Mouse (Mus musculus) left cerebral cortex, postnatal 36 days (tissue): ENCODE measurements around the gene Fam117b. TPM values are rescaled to one million over a fixed set of nuclear protein-coding genes. Genes with fewer than 3 reads are reported as not detected.

Experiments
- DNase-seq, 2 experiments: peaks; one replicate each; pipeline ENCODE4 v3.0.0; 2021 to 2022; ENCODE audit warnings: low spot score in 2 of 2, mixed read lengths in 1 of 2
- intact Hi-C: fragments of 180-260 bp; cut with DNase I; formaldehyde crosslinking; loops from one replicate; pipeline ENCODE4 v1.15.1; 2025
- total RNA-seq, 2 experiments: library from RNA; stranded (reverse); gene quantifications; 2 replicates each; pipeline ENCODE4 v1.2.3; 2021

The Fam117b gene
- total RNA-seq, 2 experiments from 2014 or later: 53.4 to 53.5 TPM

- intact Hi-C loops: no loop called here
- DNase-seq: no peak
These were observed 34.7 kb downstream of the Fam117b start for GRCm38 (mm10) chr1:59947509-59947908.

- no peak for DNase-seq
- intact Hi-C loops: no loop called here
These were observed 44.4 kb downstream of the Fam117b start for GRCm38 (mm10) chr1:59957206-59957605.

GRCm38 (mm10) chr1:59959941-59960340 lies 47.1 kb downstream of the Fam117b start:
- DNase-seq: no peak
- intact Hi-C loops: no loop called here

- intact Hi-C loops: loop anchor here (5.0 kb wide), 2 partner anchors 49 to 84 kb away; no protein-coding TSS in a partner anchor
- DNase-seq: no peak
These were observed 53.5 kb downstream of the Fam117b start for GRCm38 (mm10) chr1:59966171-59966785.

GRCm38 (mm10) chr1:59967291-59967690 lies 54.5 kb downstream of the Fam117b start:
- intact Hi-C loops: loop anchor here (5.0 kb wide), 2 partner anchors 50 to 85 kb away; no protein-coding TSS in a partner anchor
- DNase-seq: no peak

GRCm38 (mm10) chr1:59986626-59987025 lies 73.8 kb downstream of the Fam117b start:
- intact Hi-C loops: no loop called here
- DNase-seq: no peak

- intact Hi-C loops: no loop called here
- DNase-seq: peak; percentile 44 to 61
These were observed 74.7 kb downstream of the Fam117b start for GRCm38 (mm10) chr1:59987399-59988040.

GRCm38 (mm10) chr1:59995646-59996045 lies 82.8 kb downstream of the Fam117b start:
- no peak for DNase-seq

GRCm38 (mm10) chr1:59997352-59997751 lies 84.5 kb downstream of the Fam117b start:
- intact Hi-C loops: no loop called here
- no peak for DNase-seq

More at GRCm38 (mm10) chr1:59995646-59996045, 82.8 kb downstream of the Fam117b start:
- intact Hi-C loops: no loop called here

- intact Hi-C loops: loop anchor here (2.0 kb wide), 1 partner anchor 116 kb away; no protein-coding TSS in a partner anchor
These were observed 87.5 kb downstream of the Fam117b start for GRCm38 (mm10) chr1:60000319-60000718.

GRCm38 (mm10) chr1:60007337-60007736 lies 94.5 kb downstream of the Fam117b start:
- DNase-seq: no peak
- intact Hi-C loops: no loop called here

More at GRCm38 (mm10) chr1:60000319-60000718, 87.5 kb downstream of the Fam117b start:
- DNase-seq: no peak

GRCm38 (mm10) chr1:60008743-60009142 lies 95.9 kb downstream of the Fam117b start:
- intact Hi-C loops: no loop called here
- DNase-seq: no peak

GRCm38 (mm10) chr1:60013779-60014178 lies 101.0 kb downstream of the Fam117b start:
- intact Hi-C loops: no loop called here
- no peak for DNase-seq

- intact Hi-C loops: no loop called here
These were observed 102.7 kb downstream of the Fam117b start for GRCm38 (mm10) chr1:60015511-60015910.

GRCm38 (mm10) chr1:60016136-60016611 lies 103.4 kb downstream of the Fam117b start:
- no peak for DNase-seq
- intact Hi-C loops: no loop called here

More at GRCm38 (mm10) chr1:60015511-60015910, 102.7 kb downstream of the Fam117b start:
- no peak for DNase-seq

GRCm38 (mm10) chr1:60017031-60017469 lies 104.2 kb downstream of the Fam117b start:
- intact Hi-C loops: no loop called here

More at GRCm38 (mm10) chr1:60017031-60017469, 104.2 kb downstream of the Fam117b start:
- no peak for DNase-seq

Other genes with a start within 250 kb of the Fam117b start
- gene Sumo1, start 242.2 kb upstream of the Fam117b start, total RNA-seq: 100 to 1,000 TPM; 121 to 123 TPM
- 10 to 100 TPM; 49.8 to 51.3 TPM for gene Nop58, start 228.0 kb upstream of the Fam117b start, total RNA-seq
- 100 to 1,000 TPM in 1 of 2 experiments, 10 to 100 TPM in 1; 93.4 to 103 TPM for gene Bmpr2, start 149.6 kb upstream of the Fam117b start, total RNA-seq
- gene Ica1l, start 130.2 kb downstream of the Fam117b start, total RNA-seq: 10 to 100 TPM; 37.0 to 38.6 TPM
- 10 to 100 TPM; 25.8 to 26.3 TPM for gene Carf, start 185.2 kb downstream of the Fam117b start, total RNA-seq
- gene Wdr12, start 185.6 kb downstream of the Fam117b start, total RNA-seq: 10 to 100 TPM; 26.0 to 34.2 TPM